Mouse (Mus musculus) kidney, postnatal 0 days (tissue): Measurements from ENCODE around the gene Zfyve9. TPM values are rescaled to one million over a fixed set of nuclear protein-coding genes. Genes with fewer than 3 reads are reported as not detected.

Experiments used
- ATAC-seq: fragments of 200-750 bp; cut with Nextera tagmentation; replicated peaks from 2 replicates; pipeline ENCODE4 v1.8.0; 2017; ENCODE audit warnings: low read depth, moderate number of reproducible peaks, moderate TSS enrichment, moderate library complexity; ENCODE audit not compliant: low FRiP score
- DNase-seq: peaks from one replicate; pipeline ENCODE4 v3.0.0-alpha.2; 2016; ENCODE audit warnings: low spot score
- H3K27ac ChIP-seq: fragments of 300-500 bp; sonication (generic); 2 replicates; pipeline ENCODE4 v1.5.1; 2014; ENCODE audit warnings: mild to moderate bottlenecking
- H3K27me3 ChIP-seq: fragments of 300-500 bp; sonication (generic); 2 replicates; pipeline ENCODE4 v1.6.1; 2014; ENCODE audit warnings: low read length, mixed read lengths; ENCODE audit not compliant: insufficient read depth
- H3K36me3 ChIP-seq: fragments of 300-500 bp; sonication (generic); 2 replicates; pipeline ENCODE4 v1.6.1; 2014; ENCODE audit warnings: low read length, mixed read lengths; ENCODE audit not compliant: insufficient read depth
- H3K4me1 ChIP-seq: fragments of 300-500 bp; sonication (generic); replicated peaks from 2 replicates; pipeline ENCODE4 v1.6.1; 2014; ENCODE audit warnings: antibody characterized with exemption, low read length, mixed read lengths; ENCODE audit not compliant: insufficient read depth
- H3K4me2 ChIP-seq: fragments of 300-500 bp; sonication (generic); 2 replicates; pipeline ENCODE4 v1.6.1; 2014; ENCODE audit warnings: mild to moderate bottlenecking, low read length, moderate library complexity, mixed read lengths
- H3K4me3 ChIP-seq: fragments of 300-500 bp; sonication (generic); replicated peaks from 2 replicates; pipeline ENCODE4 v1.5.1; 2014; ENCODE audit warnings: low read depth, low read length
- H3K9ac ChIP-seq: fragments of 300-500 bp; sonication (generic); 2 replicates; pipeline ENCODE4 v1.6.1; 2014; ENCODE audit warnings: low read depth, low read length
- H3K9me3 ChIP-seq: fragments of 300-500 bp; sonication (generic); replicated peaks from 2 replicates; pipeline ENCODE4 v1.6.1; 2016; ENCODE audit warnings: low read length, inconsistent platforms, mixed read lengths
- CTCF ChIP-seq: IDR thresholded peaks from 2 replicates; pipeline ENCODE4 v1.5.1; 2016; ENCODE audit warnings: antibody characterized with exemption, low read depth, mild to moderate bottlenecking, moderate library complexity
- WGBS: fragments of 180-500 bp; shearing (Covaris S2); extraction: QIAGEN DNeasy Blood & Tissue Kit; methylation state at CpG from one replicate; pipeline ENCODE4 v1.1.7; 2014; 5-methylcytosine and 5-hydroxymethylcytosine counted together
- polyA plus RNA-seq: library from polyadenylated mRNA; unstranded; fragments of >200 nt; fragmentation: Nextera tagmentation; extraction: Ambion mirVana; gene quantifications from 2 replicates; pipeline ENCODE4 v1.2.1, GENCODE M21; 2015

Gene Zfyve9
- polyA plus RNA-seq, 1 experiment from 2014 or later, result 3.8 TPM

GRCm38 (mm10) chr4:108638752-108639151 lies 141.8 kb downstream of the Zfyve9 start:
- Histone ChIP-seq H3K9ac (no peak overlapping the region), H3K4me3 (no peak overlapping the region), H3K36me3 (peaks cover 22% of the 10 kb centered on the region), H3K9me3 (no peaks in the 10 kb centered on the region), H3K27me3 (no peaks in the 10 kb centered on the region), H3K27ac (no peak overlapping the region), H3K4me2 (no peak overlapping the region), H3K4me1 (no peaks in the 10 kb centered on the region)
- no peak for DNase-seq
- no peak for TF ChIP-seq CTCF
- no peak for ATAC-seq
- WGBS, result 76% methylated on average over 5 of the region's 5 CpGs

DNA sequence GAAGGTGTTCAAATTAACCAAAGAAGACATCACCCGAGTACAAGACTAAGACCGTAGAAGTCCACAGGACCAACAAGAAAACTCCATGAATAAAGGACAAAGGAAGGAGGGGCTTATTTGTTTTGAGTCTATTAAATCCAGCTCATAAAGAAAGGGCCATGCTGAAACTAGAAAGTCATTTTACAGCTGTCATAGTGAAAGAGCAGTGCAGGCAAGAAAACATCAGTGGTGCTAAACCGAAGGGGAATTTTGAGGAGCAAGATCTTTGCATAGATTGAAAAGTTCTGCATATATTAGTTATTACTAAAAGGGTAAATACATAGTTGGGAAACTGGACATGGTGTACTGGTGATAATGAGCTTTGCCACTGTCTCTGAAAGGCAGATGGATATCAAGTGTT lies 142.9 kb downstream of the Zfyve9 start:
- Histone ChIP-seq H3K9me3 (no peaks in the 10 kb centered on the region), H3K27me3 (no peaks in the 10 kb centered on the region), H3K4me2 (no peak overlapping the region), H3K9ac (no peak overlapping the region), H3K4me3 (no peak overlapping the region), H3K4me1 (no peaks in the 10 kb centered on the region), H3K27ac (no peak overlapping the region), H3K36me3 (peaks cover 27% of the 10 kb centered on the region)
- WGBS, result 92% methylated on average over 3 of the region's 3 CpGs
- no peak for ATAC-seq
- no peak for DNase-seq
- no peak for TF ChIP-seq CTCF

DNA sequence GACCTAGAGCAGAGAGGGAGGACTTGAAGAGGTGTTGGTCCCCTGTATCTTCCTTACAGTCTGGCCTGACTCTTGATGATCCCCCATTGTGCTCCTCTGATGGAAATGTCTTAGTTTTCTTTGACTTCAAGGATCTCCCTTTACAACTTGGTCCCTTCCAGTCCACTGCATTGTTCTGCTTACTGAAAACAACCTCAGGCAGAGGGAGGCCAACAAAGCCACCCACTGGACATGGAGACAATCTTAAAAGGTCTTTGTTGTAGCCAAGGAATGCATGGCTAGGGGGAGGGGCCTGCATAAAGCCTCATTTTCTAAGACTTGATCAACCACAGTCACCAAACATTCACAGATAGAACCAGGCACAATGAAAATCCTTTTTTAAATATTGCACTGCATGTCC lies 145.5 kb downstream of the Zfyve9 start:
- DNase-seq (no peak), ATAC-seq (no peak)
- no peak for TF ChIP-seq CTCF
- Histone ChIP-seq H3K4me2 (no peak overlapping the region), H3K4me3 (no peak overlapping the region), H3K36me3 (peaks cover 28% of the 10 kb centered on the region; the same call in 1 of the 2 replicates), H3K27ac (no peak overlapping the region), H3K9ac (no peak overlapping the region), H3K9me3 (no peaks in the 10 kb centered on the region), H3K27me3 (no peaks in the 10 kb centered on the region), H3K4me1 (no peaks in the 10 kb centered on the region)

DNA sequence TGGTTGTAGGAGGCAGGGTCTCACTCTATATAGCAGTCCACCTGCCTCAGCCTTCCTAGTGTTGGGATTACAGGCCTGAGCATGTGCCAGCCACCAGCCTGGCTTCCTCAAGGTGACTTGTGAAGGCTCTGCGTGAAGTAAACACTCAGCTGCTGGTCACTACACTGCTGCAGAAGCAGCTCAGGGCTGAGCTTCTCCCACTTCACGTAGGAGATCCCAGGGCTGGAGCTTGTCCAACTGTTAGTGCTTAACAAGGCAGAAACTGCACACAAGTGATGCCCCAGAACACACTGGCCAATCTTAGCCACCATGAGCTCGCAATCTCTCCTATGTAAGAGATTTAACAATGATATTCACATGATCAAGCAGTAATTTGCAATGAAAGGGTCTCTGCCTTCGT lies 145.9 kb downstream of the Zfyve9 start:
- WGBS, result 87% methylated on average over 4 of the region's 4 CpGs

GRCm38 (mm10) chr4:108633703-108634102 lies 146.9 kb downstream of the Zfyve9 start:
- no peak for TF ChIP-seq CTCF
- WGBS, result 84% methylated on average over 12 of the region's 12 CpGs
- DNase-seq (peak; percentile 18), ATAC-seq (no peak)
- H3K27me3 ChIP-seq, result no peaks in the 10 kb centered on the region
- H3K27ac ChIP-seq, result no peak overlapping the region
- no peak overlapping the region for H3K4me3 ChIP-seq
- peaks cover 35% of the 10 kb centered on the region for H3K36me3 ChIP-seq
- no peaks in the 10 kb centered on the region for H3K4me1 ChIP-seq
- H3K9ac ChIP-seq, result no peak overlapping the region
- H3K4me2 ChIP-seq, result no peak overlapping the region
- H3K9me3 ChIP-seq, result no peaks in the 10 kb centered on the region

More for the DNA sequence above, 145.9 kb downstream of the Zfyve9 start:
- Histone ChIP-seq H3K27ac (no peak overlapping the region), H3K36me3 (peaks cover 30% of the 10 kb centered on the region; the same call in 1 of the 2 replicates), H3K27me3 (no peaks in the 10 kb centered on the region), H3K4me2 (no peak overlapping the region), H3K4me1 (no peaks in the 10 kb centered on the region), H3K4me3 (no peak overlapping the region), H3K9ac (no peak overlapping the region), H3K9me3 (no peaks in the 10 kb centered on the region)
- no peak for ATAC-seq
- no peak for DNase-seq
- no peak for TF ChIP-seq CTCF

- Histone ChIP-seq H3K27me3 (no peaks in the 10 kb centered on the region), H3K9me3 (no peaks in the 10 kb centered on the region), H3K4me2 (no peak overlapping the region), H3K9ac (no peak overlapping the region), H3K4me1 (no peaks in the 10 kb centered on the region), H3K4me3 (no peak overlapping the region), H3K36me3 (peaks cover 47% of the 10 kb centered on the region), H3K27ac (no peak overlapping the region)
- ATAC-seq (no peak), DNase-seq (no peak)
- WGBS, result 90% methylated on average over 4 of the region's 4 CpGs
- TF ChIP-seq CTCF, result no peak
Measured at GRCm38 (mm10) chr4:108631616-108632015, 149.0 kb downstream of the Zfyve9 start.

DNA sequence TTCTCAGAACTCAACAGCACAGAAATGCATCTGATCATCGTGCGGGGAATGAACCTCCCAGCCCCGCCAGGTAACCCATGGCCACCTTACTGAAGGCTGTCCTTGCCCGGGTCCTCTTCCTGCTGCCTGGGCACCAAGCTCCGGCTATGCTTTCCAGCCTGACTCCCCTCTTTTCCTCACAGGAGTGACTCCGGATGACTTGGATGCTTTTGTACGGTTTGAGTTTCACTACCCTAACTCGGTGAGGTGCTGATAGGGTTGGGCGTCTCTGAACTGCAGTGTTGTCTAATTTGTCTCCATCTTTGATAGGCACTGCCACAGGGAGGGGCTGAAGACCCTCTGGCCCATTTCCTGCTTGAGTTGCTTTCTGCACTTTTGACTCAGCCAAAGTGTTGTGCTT lies 150.5 kb downstream of the Zfyve9 start:
- H3K36me3 ChIP-seq, result peaks cover 57% of the 10 kb centered on the region
- DNase-seq, result peak; percentile 14
- TF ChIP-seq CTCF, result no peak
- no peaks in the 10 kb centered on the region for H3K4me1 ChIP-seq
- no peak overlapping the region for H3K4me2 ChIP-seq
- 63% methylated on average over 9 of the region's 9 CpGs for WGBS
- H3K27ac ChIP-seq, result peak overlapping the region; percentile 25; the same call in 1 of the 2 replicates
- H3K9me3 ChIP-seq, result no peaks in the 10 kb centered on the region
- no peak overlapping the region for H3K4me3 ChIP-seq
- H3K27me3 ChIP-seq, result no peaks in the 10 kb centered on the region
- ATAC-seq, result no peak
- no peak overlapping the region for H3K9ac ChIP-seq
